Mouse (Mus musculus): ENCODE measurements around the gene Nudcd3. TPM values are rescaled to one million over a fixed set of nuclear protein-coding genes. Genes with fewer than 3 reads are reported as not detected.

The Nudcd3 gene
- polyA plus RNA-seq, 1 experiment from 2014 or later, result 61.5 TPM

DNA sequence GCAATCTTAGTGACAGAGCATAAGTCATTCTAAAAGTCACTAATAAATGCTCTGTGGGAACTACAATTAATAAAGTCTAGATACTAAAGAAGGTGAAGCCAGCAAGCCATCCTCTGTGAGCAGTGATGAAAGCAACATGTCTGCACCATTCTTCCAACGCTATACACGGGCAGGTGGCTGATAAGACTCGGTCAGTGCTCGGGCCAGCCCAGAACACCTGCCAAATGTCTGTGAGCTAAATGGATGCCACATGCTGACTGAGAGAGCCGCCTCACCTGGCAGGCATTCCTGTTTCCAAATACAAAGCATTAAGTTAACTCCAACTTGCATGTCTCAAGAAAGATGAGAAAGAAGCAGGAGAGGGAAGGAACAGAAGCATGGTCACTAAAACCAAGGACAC lies 43.1 kb downstream of the Nudcd3 start:
- H3K4me1 ChIP-seq (replicated peaks), result peaks cover 32% of the 10 kb centered on the region
- no peak for ATAC-seq (ENCODE audit: low FRiP score)
- no peaks in the 10 kb centered on the region for H3K36me3 ChIP-seq
- H3K27me3 ChIP-seq, result no peaks in the 10 kb centered on the region
- H3K4me3 ChIP-seq, result no peak overlapping the region
- H3K27ac ChIP-seq, result no peak overlapping the region
- no peak overlapping the region for H3K4me2 ChIP-seq
- 82% methylated on average over 5 of the region's 5 CpGs for whole genome bisulfite sequencing
- H3K9ac ChIP-seq, result no peak overlapping the region
- no peaks in the 10 kb centered on the region for H3K9me3 ChIP-seq

DNA sequence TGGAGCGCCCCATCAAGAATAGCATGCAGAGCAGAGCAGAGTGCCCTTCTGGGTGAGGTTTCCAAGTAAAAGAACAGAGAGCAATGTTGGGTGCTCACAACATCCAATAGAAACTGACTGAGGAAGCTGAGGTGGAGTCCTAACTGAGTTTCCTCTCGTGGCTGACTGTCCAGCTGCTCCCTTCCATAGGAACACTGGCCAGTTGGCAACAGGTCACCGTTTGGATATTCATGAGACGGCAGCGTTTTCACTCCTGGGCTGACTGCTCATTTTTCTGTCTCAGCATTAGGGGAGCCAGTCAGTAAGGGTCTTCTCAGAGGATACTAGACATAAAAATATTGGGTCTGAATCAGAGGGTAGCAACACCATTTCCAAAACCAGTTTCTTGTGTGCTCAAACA lies 43.6 kb downstream of the Nudcd3 start:
- no peak overlapping the region for H3K9ac ChIP-seq
- 68% methylated on average over 5 of the region's 5 CpGs for WGBS
- H3K9me3 ChIP-seq, result no peaks in the 10 kb centered on the region
- H3K4me2 ChIP-seq, result no peak overlapping the region
- H3K4me3 ChIP-seq, result no peak overlapping the region
- 0 out of 2 replicates have a peak overlapping the region, but pooled peaks have one; percentile 30 for H3K27ac ChIP-seq
- H3K36me3 ChIP-seq, result no peaks in the 10 kb centered on the region
- ATAC-seq (ENCODE audit: low FRiP score), result no peak
- H3K4me1 ChIP-seq (replicated peaks), result peaks cover 32% of the 10 kb centered on the region
- H3K27me3 ChIP-seq, result no peaks in the 10 kb centered on the region

GRCm38 (mm10) chr11:6154211-6154701 lies 46.0 kb downstream of the Nudcd3 start:
- Histone ChIP-seq H3K9me3 (no peaks in the 10 kb centered on the region), H3K27ac (peak overlapping the region; percentile 53), H3K4me2 (no peak overlapping the region), H3K36me3 (peaks cover 14% of the 10 kb centered on the region), H3K4me1 (replicated peaks) (peaks cover 23% of the 10 kb centered on the region), H3K27me3 (no peaks in the 10 kb centered on the region), H3K9ac (no peak overlapping the region), H3K4me3 (no peak overlapping the region)
- no peak for ATAC-seq (ENCODE audit: low FRiP score)
- 70% methylated on average over 3 of the region's 3 CpGs for WGBS

DNA sequence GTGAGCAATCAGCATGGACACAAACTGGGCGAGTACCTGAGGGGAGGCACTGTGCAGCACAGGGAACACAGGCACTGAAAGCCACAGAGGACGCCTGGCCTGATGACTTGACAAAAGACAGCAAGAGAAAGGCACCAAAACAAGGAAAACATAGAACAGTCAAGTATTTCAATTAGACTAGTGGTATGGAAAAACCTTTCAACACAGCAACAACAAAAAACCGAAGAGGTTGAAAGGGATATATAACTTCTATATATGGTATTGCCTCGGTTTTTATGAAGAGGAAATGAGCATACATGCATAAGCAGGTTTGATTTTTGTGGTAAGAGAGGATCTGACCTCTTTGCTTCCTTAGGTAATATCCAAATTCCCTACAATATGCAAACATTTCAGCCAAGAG lies 47.4 kb downstream of the Nudcd3 start:
- no peaks in the 10 kb centered on the region for H3K27me3 ChIP-seq
- H3K4me2 ChIP-seq, result no peak overlapping the region
- WGBS, result 88% methylated on average over 4 of the region's 4 CpGs
- H3K4me1 ChIP-seq (replicated peaks), result peaks cover 23% of the 10 kb centered on the region
- H3K9me3 ChIP-seq, result no peaks in the 10 kb centered on the region
- no peak overlapping the region for H3K4me3 ChIP-seq
- ATAC-seq (ENCODE audit: low FRiP score), result no peak
- H3K9ac ChIP-seq, result no peak overlapping the region
- H3K36me3 ChIP-seq, result peaks cover 23% of the 10 kb centered on the region
- H3K27ac ChIP-seq, result no peak overlapping the region

GRCm38 (mm10) chr11:6138233-6138950 lies 61.8 kb downstream of the Nudcd3 start:
- Histone ChIP-seq H3K27ac (no peak overlapping the region), H3K4me2 (no peak overlapping the region), H3K4me1 (replicated peaks) (no peaks in the 10 kb centered on the region), H3K36me3 (no peaks in the 10 kb centered on the region; the same call in 1 of the 2 replicates), H3K9ac (no peak overlapping the region), H3K27me3 (no peaks in the 10 kb centered on the region), H3K9me3 (no peaks in the 10 kb centered on the region), H3K4me3 (no peak overlapping the region)
- no peak for ATAC-seq (ENCODE audit: low FRiP score)
- WGBS, result 85% methylated on average over 7 of the region's 7 CpGs

DNA sequence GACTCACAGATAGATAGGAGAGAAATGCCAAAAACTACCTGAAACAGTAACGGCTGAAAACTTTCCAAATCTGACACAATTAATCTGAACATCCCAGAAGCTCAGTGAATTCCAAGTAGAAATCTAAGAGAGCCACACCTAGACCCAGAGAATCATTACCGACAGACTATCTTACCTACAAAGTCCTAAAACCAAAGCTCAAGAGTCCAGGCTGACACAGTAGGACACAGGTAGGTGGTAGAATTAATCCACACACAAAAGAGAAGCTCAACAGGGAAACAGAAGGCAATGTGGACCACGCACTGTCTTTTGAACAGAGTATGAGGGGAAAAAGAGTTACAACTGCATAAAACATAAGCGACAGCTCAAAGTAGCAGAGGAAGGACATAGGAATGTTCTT lies 67.3 kb downstream of the Nudcd3 start:
- H3K4me2 ChIP-seq, result no peak overlapping the region
- H3K9ac ChIP-seq, result no peak overlapping the region
- no peak for ATAC-seq (ENCODE audit: low FRiP score)
- H3K36me3 ChIP-seq, result peaks cover 3% of the 10 kb centered on the region; the same call in 1 of the 2 replicates
- H3K9me3 ChIP-seq, result no peaks in the 10 kb centered on the region
- H3K4me1 ChIP-seq (replicated peaks), result no peaks in the 10 kb centered on the region
- WGBS, result 95% methylated on average over 4 of the region's 4 CpGs
- H3K4me3 ChIP-seq, result no peak overlapping the region
- no peaks in the 10 kb centered on the region for H3K27me3 ChIP-seq
- no peak overlapping the region for H3K27ac ChIP-seq

GRCm38 (mm10) chr11:6130578-6130977 lies 69.6 kb downstream of the Nudcd3 start:
- Histone ChIP-seq H3K36me3 (peaks cover 3% of the 10 kb centered on the region; the same call in 1 of the 2 replicates), H3K4me2 (no peak overlapping the region), H3K27me3 (no peaks in the 10 kb centered on the region), H3K9me3 (no peaks in the 10 kb centered on the region), H3K9ac (no peak overlapping the region), H3K27ac (no peak overlapping the region), H3K4me1 (replicated peaks) (no peaks in the 10 kb centered on the region), H3K4me3 (no peak overlapping the region)
- 91% methylated on average over 1 of the region's 1 CpGs for WGBS
- ATAC-seq (ENCODE audit: low FRiP score), result no peak

DNA sequence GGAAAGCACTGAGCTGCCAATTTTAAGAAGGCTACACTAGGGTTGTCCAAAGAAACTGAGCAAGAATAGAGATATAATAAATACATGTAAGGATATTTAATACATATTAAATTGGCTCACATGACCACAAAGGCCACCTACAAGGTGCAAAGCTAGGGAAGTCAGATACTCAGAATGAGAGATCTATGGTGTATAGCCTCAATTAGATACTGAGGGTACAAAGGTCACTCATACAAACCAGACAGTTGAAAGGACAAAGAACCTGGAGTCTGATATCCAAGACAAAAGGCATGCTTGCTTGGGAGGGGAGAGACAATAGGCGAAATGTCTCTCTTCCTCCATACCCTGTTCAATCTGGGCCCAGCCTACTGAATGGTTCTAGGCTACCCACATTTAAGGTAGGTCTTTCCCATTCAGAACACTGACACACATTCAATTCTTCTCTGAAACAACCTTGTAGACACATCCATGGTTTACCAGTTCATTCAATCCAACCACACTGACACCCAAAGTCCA lies 76.6 kb downstream of the Nudcd3 start:
- Histone ChIP-seq H3K27ac (no peak overlapping the region), H3K4me2 (no peak overlapping the region), H3K9me3 (no peaks in the 10 kb centered on the region), H3K4me1 (replicated peaks) (no peaks in the 10 kb centered on the region), H3K36me3 (peaks cover 42% of the 10 kb centered on the region), H3K9ac (no peak overlapping the region), H3K4me3 (no peak overlapping the region), H3K27me3 (no peaks in the 10 kb centered on the region)
- no peak for ATAC-seq (ENCODE audit: low FRiP score)
- 96% methylated on average over 1 of the region's 1 CpGs for WGBS

- H3K27me3 ChIP-seq, result no peaks in the 10 kb centered on the region
- peaks cover 50% of the 10 kb centered on the region for H3K36me3 ChIP-seq
- no peak overlapping the region for H3K4me2 ChIP-seq
- ATAC-seq (ENCODE audit: low FRiP score), result no peak
- H3K4me1 ChIP-seq (replicated peaks), result no peaks in the 10 kb centered on the region
- no peak overlapping the region for H3K27ac ChIP-seq
- no peak overlapping the region for H3K4me3 ChIP-seq
- H3K9ac ChIP-seq, result no peak overlapping the region
- no peaks in the 10 kb centered on the region for H3K9me3 ChIP-seq
- WGBS, result 99% methylated on average over 5 of the region's 5 CpGs
Observed at GRCm38 (mm10) chr11:6122631-6123030, 77.6 kb downstream of the Nudcd3 start.

- peaks cover 57% of the 10 kb centered on the region for H3K36me3 ChIP-seq
- 0 out of 2 replicates have a peak overlapping the region, but pooled peaks have one; percentile 35 for H3K27ac ChIP-seq
- H3K4me2 ChIP-seq, result no peak overlapping the region
- 79% methylated on average over 11 of the region's 11 CpGs for WGBS
- H3K4me1 ChIP-seq (replicated peaks), result no peaks in the 10 kb centered on the region
- no peak overlapping the region for H3K4me3 ChIP-seq
- ATAC-seq (ENCODE audit: low FRiP score), result no peak
- H3K9ac ChIP-seq, result peak overlapping the region; percentile 13; the same call in 1 of the 2 replicates
- H3K9me3 ChIP-seq, result no peaks in the 10 kb centered on the region
- H3K27me3 ChIP-seq, result no peaks in the 10 kb centered on the region
Observed at GRCm38 (mm10) chr11:6120596-6120995, 79.6 kb downstream of the Nudcd3 start.

- Histone ChIP-seq H3K27ac (no peak overlapping the region), H3K9me3 (no peaks in the 10 kb centered on the region), H3K9ac (no peak overlapping the region), H3K36me3 (peaks cover 53% of the 10 kb centered on the region), H3K4me2 (no peak overlapping the region), H3K4me3 (no peak overlapping the region), H3K4me1 (replicated peaks) (no peaks in the 10 kb centered on the region), H3K27me3 (no peaks in the 10 kb centered on the region)
- no peak for ATAC-seq (ENCODE audit: low FRiP score)
- WGBS, result 96% methylated on average over 6 of the region's 6 CpGs
Observed at GRCm38 (mm10) chr11:6120001-6120400, 80.2 kb downstream of the Nudcd3 start.

- WGBS, result 93% methylated on average over 11 of the region's 11 CpGs
- no peak for ATAC-seq (ENCODE audit: low FRiP score)
- H3K27ac ChIP-seq, result no peak overlapping the region
- no peaks in the 10 kb centered on the region for H3K4me1 ChIP-seq (replicated peaks)
- H3K36me3 ChIP-seq, result peaks cover 51% of the 10 kb centered on the region
- no peaks in the 10 kb centered on the region for H3K9me3 ChIP-seq
- no peak overlapping the region for H3K9ac ChIP-seq
- no peak overlapping the region for H3K4me2 ChIP-seq
- H3K4me3 ChIP-seq, result no peak overlapping the region
- no peaks in the 10 kb centered on the region for H3K27me3 ChIP-seq
Observed at GRCm38 (mm10) chr11:6119312-6119711, 80.9 kb downstream of the Nudcd3 start.

DNA sequence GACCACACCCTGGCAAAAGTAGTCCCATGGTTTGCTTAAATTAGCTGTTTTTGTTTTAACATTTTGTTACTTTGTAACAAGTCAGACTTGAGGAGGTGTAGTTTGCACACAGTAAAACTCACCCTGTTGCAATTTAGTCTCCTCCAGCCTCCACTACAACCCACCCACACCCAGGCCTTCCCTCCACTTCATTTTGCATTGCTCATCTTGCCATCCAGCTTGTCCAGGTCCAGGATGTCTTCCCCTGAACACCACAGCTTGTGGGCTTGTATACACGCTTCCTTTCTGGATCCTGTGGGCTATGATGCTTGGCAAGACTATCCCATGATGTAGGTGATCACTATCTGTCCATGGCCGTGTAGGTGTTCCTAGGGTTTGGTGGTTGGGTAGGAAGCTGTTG lies 82.3 kb downstream of the Nudcd3 start:
- no peak overlapping the region for H3K4me3 ChIP-seq
- 92% methylated on average over 2 of the region's 2 CpGs for WGBS
- no peaks in the 10 kb centered on the region for H3K9me3 ChIP-seq
- no peak overlapping the region for H3K9ac ChIP-seq
- no peak overlapping the region for H3K27ac ChIP-seq
- ATAC-seq (ENCODE audit: low FRiP score), result no peak
- no peak overlapping the region for H3K4me2 ChIP-seq
- H3K4me1 ChIP-seq (replicated peaks), result no peaks in the 10 kb centered on the region
- peaks cover 55% of the 10 kb centered on the region for H3K36me3 ChIP-seq
- H3K27me3 ChIP-seq, result no peaks in the 10 kb centered on the region
